ENCODE assay signal across 24 mouse cellular contexts in the genomic region with DNA sequence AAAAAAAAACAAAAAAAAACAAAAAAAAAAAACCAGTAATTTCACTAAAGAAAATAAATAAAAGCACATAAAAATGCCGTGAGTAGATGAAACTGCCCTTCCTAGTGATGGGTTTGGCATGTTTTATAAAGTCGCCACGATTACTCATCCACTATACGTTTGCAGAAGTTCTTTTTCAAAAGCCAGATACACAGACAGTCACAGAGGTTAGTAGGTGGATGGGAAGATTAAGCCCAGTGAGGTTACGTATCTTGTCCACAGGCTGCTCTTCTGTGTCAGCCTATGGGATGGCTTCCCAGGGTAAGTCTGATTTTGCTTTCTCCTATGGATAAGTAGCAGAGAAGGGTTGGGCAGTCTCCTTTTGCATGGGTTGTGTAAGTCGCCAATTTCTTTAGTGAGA.
"Had no signal": no experiment of that assay in that cellular context is flagged by ENCODE, and none has a peak within 500 bp of the region (broad histone marks: within the 10 kb centered on the region; RNA-seq: fewer than 3 reads in every experiment).

No protein-coding gene starts in this region.

- H3K9ac ChIP-seq: heart, embryonic 12.5 days; hindbrain, embryonic 12.5 days; hindbrain, embryonic 14.5 days; intestine, embryonic 15.5 days; liver, embryonic 12.5 days; liver, embryonic 14.5 days had no signal

- H3K27ac ChIP-seq: gastrocnemius, adult 2 months; heart, adult 2 months; heart, embryonic 10.5 days; hindbrain, embryonic 10.5 days; hindbrain, embryonic 12.5 days; hindbrain, embryonic 14.5 days; intestine, embryonic 15.5 days; layer of hippocampus, adult 2 months; left cerebral cortex, adult 2 months; liver, embryonic 12.5 days; liver, embryonic 14.5 days had no signal

- H3K36me3 ChIP-seq: heart, embryonic 10.5 days; heart, embryonic 12.5 days; hindbrain, embryonic 10.5 days; hindbrain, embryonic 12.5 days; intestine, embryonic 15.5 days; liver, embryonic 12.5 days had no signal

- H3K4me1 ChIP-seq: hindbrain, embryonic 12.5 days; intestine, embryonic 15.5 days; liver, embryonic 12.5 days had no signal

- H3K4me3 ChIP-seq: gastrocnemius, adult 2 months; heart, adult 2 months; heart, embryonic 10.5 days; heart, embryonic 12.5 days; hindbrain, embryonic 10.5 days; hindbrain, embryonic 12.5 days; intestine, embryonic 15.5 days; layer of hippocampus, adult 2 months; left cerebral cortex, adult 2 months; liver, embryonic 12.5 days had no signal

- H3K27me3 ChIP-seq: heart, embryonic 12.5 days; hindbrain, embryonic 12.5 days; intestine, embryonic 15.5 days; liver, embryonic 12.5 days had no signal

- H3K4me2 ChIP-seq: heart, embryonic 12.5 days; hindbrain, embryonic 12.5 days; hindbrain, embryonic 14.5 days; intestine, embryonic 15.5 days; liver, embryonic 12.5 days had no signal

- ATAC-seq: hindbrain, embryonic 16.5 days; inflammation-experienced regulatory T-cells, adult 6 months; intestine, embryonic 15.5 days; intestine, postnatal 0 days; liver, embryonic 12.5 days had no signal

- H3K9me3 ChIP-seq: heart, embryonic 10.5 days; heart, embryonic 12.5 days; hindbrain, embryonic 10.5 days; hindbrain, embryonic 12.5 days; intestine, embryonic 15.5 days; liver, embryonic 12.5 days had no signal

- DNase-seq: gastrocnemius, adult 2 months; gastrocnemius, postnatal 10 days; gastrocnemius, postnatal 25 days; heart, adult 2 months; heart, postnatal 10 days; heart, postnatal 4 days; kidney, adult 18-20 months; kidney, adult 8-10 months; kidney, postnatal 10 days; kidney, postnatal 25 days; kidney, postnatal 4 days had no signal
